Mouse (Mus musculus): ENCODE measurements around the gene Fthl17d.
"Not testable (repeated sequence)": the region's sequence is repeated elsewhere in the genome, so short reads cannot be mapped to it uniquely, and the experiment has no call there.

Gene Fthl17d

DNA sequence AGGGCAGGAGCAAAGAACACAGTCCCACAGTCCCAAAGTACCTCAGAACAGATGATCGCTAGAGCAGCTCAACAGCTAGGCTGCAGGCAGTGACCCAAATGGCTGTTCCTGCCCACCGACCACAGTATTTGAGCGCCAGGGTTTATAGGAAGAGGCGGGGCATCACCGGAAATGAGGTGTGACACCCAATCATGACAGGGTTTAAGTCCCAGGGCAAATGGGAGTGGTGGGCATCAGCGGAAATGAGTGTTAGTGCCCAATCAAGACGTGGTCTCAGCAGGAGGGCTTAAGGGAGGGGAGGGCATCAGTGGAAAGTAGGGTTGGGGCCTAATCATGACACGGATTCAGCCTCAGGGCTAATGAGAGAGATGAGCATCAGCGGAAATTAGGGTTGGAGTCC, at the start of gene Fthl17d:
Gene Fthl17d, minus strand, starts transcription at position 101 of the 400 bp plus-strand sequence.
- DNase-seq (ENCODE audit: low spot score): not testable (repeated sequence)

DNA sequence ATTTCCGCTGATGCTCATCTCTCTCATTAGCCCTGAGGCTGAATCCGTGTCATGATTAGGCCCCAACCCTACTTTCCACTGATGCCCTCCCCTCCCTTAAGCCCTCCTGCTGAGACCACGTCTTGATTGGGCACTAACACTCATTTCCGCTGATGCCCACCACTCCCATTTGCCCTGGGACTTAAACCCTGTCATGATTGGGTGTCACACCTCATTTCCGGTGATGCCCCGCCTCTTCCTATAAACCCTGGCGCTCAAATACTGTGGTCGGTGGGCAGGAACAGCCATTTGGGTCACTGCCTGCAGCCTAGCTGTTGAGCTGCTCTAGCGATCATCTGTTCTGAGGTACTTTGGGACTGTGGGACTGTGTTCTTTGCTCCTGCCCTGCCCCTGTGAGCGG, 46.6 kb upstream of the Fthl17d start, which contains the start of gene Fthl17e:
Gene Fthl17e, plus strand, starts transcription at position 301 of the 400 bp plus-strand sequence.
- not testable (repeated sequence) for DNase-seq (ENCODE audit: low spot score)

DNA sequence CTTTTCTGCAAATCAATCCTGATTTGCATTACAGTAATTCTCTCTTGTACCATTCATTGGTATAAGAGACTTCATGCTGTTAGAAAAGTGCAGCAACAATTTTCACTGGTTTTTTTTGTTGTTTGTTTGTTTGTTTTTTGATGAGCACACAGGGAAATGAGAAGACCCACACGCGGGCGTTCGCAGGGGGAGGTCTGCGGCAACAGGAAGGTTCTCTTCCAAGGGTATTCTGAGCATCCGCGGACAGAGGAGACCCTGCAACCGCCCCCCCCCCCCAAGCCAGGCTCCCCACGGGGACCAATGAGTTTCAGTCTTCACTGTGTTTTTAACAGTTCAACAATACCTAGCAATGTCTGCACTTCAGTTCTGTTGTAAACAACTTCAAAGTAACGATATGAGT, 32.9 kb upstream of the Fthl17d start:
- no peak for DNase-seq (ENCODE audit: low spot score)

DNA sequence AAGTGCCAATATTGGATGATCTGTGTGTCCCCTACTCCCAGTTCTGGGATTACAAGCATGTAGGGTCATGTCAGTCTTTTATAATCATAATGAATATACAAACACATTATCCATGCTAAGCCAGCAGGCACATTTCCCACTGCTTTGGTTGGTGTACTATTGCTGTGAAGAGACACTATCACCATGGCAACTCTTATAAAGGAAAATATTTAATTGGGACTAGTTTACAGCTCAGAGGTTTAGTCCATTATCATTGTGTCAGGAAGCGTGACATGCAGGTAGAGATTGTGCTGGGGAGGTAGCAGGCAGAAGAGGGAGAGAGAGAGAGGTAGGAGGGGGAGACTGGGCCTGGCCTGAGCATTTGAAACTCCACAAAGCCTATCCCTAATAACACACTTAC, 29.5 kb upstream of the Fthl17d start:
- DNase-seq (ENCODE audit: low spot score): no peak

DNA sequence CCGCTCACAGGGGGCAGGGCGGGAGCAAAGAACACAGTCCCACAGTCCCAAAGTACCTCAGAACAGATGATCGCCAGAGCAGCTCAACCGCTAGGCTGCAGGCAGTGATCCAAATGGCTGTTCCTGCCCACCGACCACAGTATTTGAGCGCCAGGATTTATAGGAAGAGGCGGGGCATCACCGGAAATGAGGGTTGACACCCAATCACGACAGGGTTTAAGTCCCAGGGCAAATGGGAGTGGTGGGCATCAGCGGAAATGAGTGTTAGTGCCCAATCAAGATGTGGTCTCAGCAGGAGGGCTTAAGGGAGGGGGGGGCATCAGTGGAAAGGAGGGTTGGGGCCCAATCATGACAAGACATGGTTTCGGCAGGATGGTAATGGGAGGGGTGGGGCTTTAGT, 10.1 kb downstream of the Fthl17d start, which contains the start of gene Fthl17c:
Gene Fthl17c, minus strand, starts transcription at position 101 of the 400 bp plus-strand sequence.
- not testable (repeated sequence) for DNase-seq (ENCODE audit: low spot score)

DNA sequence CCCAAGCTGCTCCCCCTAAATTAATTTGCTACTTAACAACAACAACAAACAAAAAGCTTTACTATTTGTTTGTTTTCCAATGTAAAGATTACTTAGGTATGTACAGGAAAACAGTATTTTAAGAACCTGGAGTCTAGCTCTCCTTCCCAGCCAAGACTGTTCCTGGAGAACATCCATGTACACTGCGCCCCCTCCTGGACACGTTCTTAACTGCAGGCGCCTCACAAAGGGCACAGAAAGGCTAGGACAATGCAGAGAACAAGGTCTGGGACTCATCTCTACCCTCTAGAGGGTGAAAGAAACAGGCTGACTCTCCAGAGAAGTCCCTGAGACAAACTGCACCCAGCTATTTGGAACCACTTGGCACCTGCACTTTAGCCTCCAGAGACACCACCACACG, 21.9 kb downstream of the Fthl17d start:
- not testable (repeated sequence) for DNase-seq (ENCODE audit: low spot score)

DNA sequence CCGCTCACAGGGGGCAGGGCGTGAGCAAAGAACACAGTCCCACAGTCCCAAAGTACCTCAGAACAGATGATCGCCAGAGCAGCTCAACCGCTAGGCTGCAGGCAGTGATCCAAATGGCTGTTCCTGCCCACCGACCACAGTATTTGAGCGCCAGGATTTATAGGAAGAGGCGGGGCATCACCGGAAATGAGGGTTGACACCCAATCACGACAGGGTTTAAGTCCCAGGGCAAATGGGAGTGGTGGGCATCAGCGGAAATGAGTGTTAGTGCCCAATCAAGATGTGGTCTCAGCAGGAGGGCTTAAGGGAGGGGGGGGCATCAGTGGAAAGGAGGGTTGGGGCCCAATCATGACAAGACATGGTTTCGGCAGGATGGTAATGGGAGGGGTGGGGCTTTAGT, 23.7 kb downstream of the Fthl17d start, which contains the start of gene Fthl17b:
Gene Fthl17b, minus strand, starts transcription at position 101 of the 400 bp plus-strand sequence.
- not testable (repeated sequence) for DNase-seq (ENCODE audit: low spot score)

DNA sequence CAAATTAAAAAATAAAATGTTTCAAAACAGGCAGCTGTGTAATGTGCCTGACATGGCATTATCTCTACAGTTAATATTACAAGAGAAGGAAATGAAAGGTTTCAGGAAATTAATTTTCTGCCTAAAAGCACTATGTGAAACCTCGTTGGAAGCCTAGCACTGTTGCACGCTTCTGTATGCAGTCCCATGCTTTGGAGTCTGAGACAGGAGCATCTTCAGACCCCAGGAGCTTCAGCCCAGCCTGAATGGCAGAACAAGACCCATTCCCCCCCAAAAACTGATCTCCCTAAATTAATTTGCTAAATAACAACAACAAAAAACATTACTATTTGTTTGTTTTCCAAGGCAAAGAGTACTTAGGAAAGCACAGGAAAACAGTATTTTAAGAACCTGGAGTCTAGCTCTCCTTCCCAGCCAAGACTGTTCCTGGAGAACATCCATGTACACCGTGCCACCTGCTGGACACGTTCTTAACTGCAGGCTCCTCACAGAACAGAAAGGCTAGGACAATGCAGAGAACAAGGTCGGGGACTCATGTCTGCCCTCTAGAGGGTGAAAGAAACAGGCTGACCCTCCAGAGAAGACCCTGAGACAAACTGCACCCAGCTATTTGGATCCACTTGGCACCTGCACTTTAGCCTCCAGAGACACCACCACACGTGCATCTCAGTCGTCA, 38.3 kb downstream of the Fthl17d start:
- DNase-seq (ENCODE audit: low spot score): peak; percentile 73

DNA sequence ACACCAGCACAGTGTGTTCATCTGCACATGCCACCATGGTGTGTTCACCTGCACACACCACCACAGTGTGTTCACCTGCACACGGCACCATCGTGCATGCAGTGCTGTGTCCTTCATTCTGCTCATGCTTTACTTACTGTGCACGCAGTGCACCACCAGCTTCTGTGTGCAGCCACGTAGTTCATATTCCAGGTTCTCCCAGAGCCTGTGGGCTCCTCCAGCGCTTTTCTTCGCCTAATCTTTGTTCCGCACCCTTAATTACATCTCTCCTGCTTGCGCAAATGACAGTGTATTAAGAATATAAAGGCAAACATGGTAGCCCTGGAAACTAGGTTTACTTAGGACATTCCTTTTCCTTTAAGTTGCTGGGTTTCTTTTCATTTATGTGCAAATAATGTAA, 42.5 kb downstream of the Fthl17d start:
- DNase-seq (ENCODE audit: low spot score): no peak

Data from layer of hippocampus, adult 9-10 months (tissue).